Mouse (Mus musculus): ENCODE results near the gene Xrcc5. TPM values are rescaled to one million over a fixed set of nuclear protein-coding genes. Genes with fewer than 3 reads are reported as not detected.

Xrcc5 gene
- polyA plus RNA-seq (2012; rRNA removed): 3.2 and 3.7 TPM in 2 replicates

- no peaks in the 10 kb centered on the region for H3K36me3 ChIP-seq (ENCODE audit: control insufficient read depth, insufficient read depth, low read length)
- TF ChIP-seq CTCF (IDR thresholded peaks at IDR 0.05; ENCODE audit: control insufficient read depth, insufficient read depth, insufficient replicate concordance, low read depth, low read length) (no peak), POLR2A (IDR thresholded peaks at IDR 0.05; ENCODE audit: control insufficient read depth, low read depth, low read length) (peak; percentile 50)
- H3K27me3 ChIP-seq (ENCODE audit: control insufficient read depth, insufficient read depth, low read length): no peaks in the 10 kb centered on the region
- no peaks in the 10 kb centered on the region for H3K4me1 ChIP-seq (ENCODE audit: control insufficient read depth, insufficient read depth, low read length)
- peak within 1 kb of the TSS; percentile 85 for H3K4me3 ChIP-seq (ENCODE audit: control insufficient read depth, low read depth, low read length)
- H3K27ac ChIP-seq (ENCODE audit: control insufficient read depth, insufficient read depth, low read depth, low read length): peak within 1 kb of the TSS; percentile 69
These were observed at the start of gene Xrcc5 for GRCm38 (mm10) chr1:72307317-72307798. Gene Xrcc5 (plus strand): TSS chr1:72307421.

GRCm38 (mm10) chr1:72263099-72263498 is 44.1 kb upstream of the Xrcc5 start:
- H3K4me3 ChIP-seq (ENCODE audit: control insufficient read depth, low read depth, low read length): no peak overlapping the region
- no peaks in the 10 kb centered on the region for H3K36me3 ChIP-seq (ENCODE audit: control insufficient read depth, insufficient read depth, low read length)
- no peaks in the 10 kb centered on the region for H3K27me3 ChIP-seq (ENCODE audit: control insufficient read depth, insufficient read depth, low read length)
- no peak overlapping the region for H3K27ac ChIP-seq (ENCODE audit: control insufficient read depth, insufficient read depth, low read depth, low read length)
- TF ChIP-seq CTCF (IDR thresholded peaks at IDR 0.05; ENCODE audit: control insufficient read depth, insufficient read depth, insufficient replicate concordance, low read depth, low read length) (no peak), POLR2A (IDR thresholded peaks at IDR 0.05; ENCODE audit: control insufficient read depth, low read depth, low read length) (no peak)
- H3K4me1 ChIP-seq (ENCODE audit: control insufficient read depth, insufficient read depth, low read length): no peaks in the 10 kb centered on the region

GRCm38 (mm10) chr1:72278085-72278484 is 29.1 kb upstream of the Xrcc5 start:
- Histone ChIP-seq H3K27ac (ENCODE audit: control insufficient read depth, insufficient read depth, low read depth, low read length) (no peak overlapping the region), H3K4me1 (ENCODE audit: control insufficient read depth, insufficient read depth, low read length) (no peaks in the 10 kb centered on the region), H3K36me3 (ENCODE audit: control insufficient read depth, insufficient read depth, low read length) (no peaks in the 10 kb centered on the region), H3K27me3 (ENCODE audit: control insufficient read depth, insufficient read depth, low read length) (no peaks in the 10 kb centered on the region), H3K4me3 (ENCODE audit: control insufficient read depth, low read depth, low read length) (no peak overlapping the region)
- no peak for TF ChIP-seq POLR2A (IDR thresholded peaks at IDR 0.05; ENCODE audit: control insufficient read depth, low read depth, low read length)
- TF ChIP-seq CTCF (IDR thresholded peaks at IDR 0.05; ENCODE audit: control insufficient read depth, insufficient read depth, insufficient replicate concordance, low read depth, low read length): no peak

- TF ChIP-seq POLR2A (IDR thresholded peaks at IDR 0.05; ENCODE audit: control insufficient read depth, low read depth, low read length): no peak
- TF ChIP-seq CTCF (IDR thresholded peaks at IDR 0.05; ENCODE audit: control insufficient read depth, insufficient read depth, insufficient replicate concordance, low read depth, low read length): no peak
- Histone ChIP-seq H3K4me3 (ENCODE audit: control insufficient read depth, low read depth, low read length) (no peak overlapping the region), H3K36me3 (ENCODE audit: control insufficient read depth, insufficient read depth, low read length) (no peaks in the 10 kb centered on the region), H3K27ac (ENCODE audit: control insufficient read depth, insufficient read depth, low read depth, low read length) (no peak overlapping the region), H3K27me3 (ENCODE audit: control insufficient read depth, insufficient read depth, low read length) (no peaks in the 10 kb centered on the region), H3K4me1 (ENCODE audit: control insufficient read depth, insufficient read depth, low read length) (peaks cover 8% of the 10 kb centered on the region; the same call in 1 of the 2 replicates)
These were observed 24.6 kb upstream of the Xrcc5 start for GRCm38 (mm10) chr1:72282604-72283003.

GRCm38 (mm10) chr1:72283992-72284485 is 23.2 kb upstream of the Xrcc5 start, which contains the start of the genes Pecr and Tmem169:
Gene Pecr (minus strand): TSS chr1:72284314.
Gene Tmem169 (plus strand): TSS chr1:72284369.
- no peaks in the 10 kb centered on the region for H3K27me3 ChIP-seq (ENCODE audit: control insufficient read depth, insufficient read depth, low read length)
- peak within 1 kb of the TSS; percentile 49 for H3K27ac ChIP-seq (ENCODE audit: control insufficient read depth, insufficient read depth, low read depth, low read length)
- no peaks in the 10 kb centered on the region for H3K36me3 ChIP-seq (ENCODE audit: control insufficient read depth, insufficient read depth, low read length)
- peaks cover 8% of the 10 kb centered on the region; the same call in 1 of the 2 replicates for H3K4me1 ChIP-seq (ENCODE audit: control insufficient read depth, insufficient read depth, low read length)
- no peak for TF ChIP-seq CTCF (IDR thresholded peaks at IDR 0.05; ENCODE audit: control insufficient read depth, insufficient read depth, insufficient replicate concordance, low read depth, low read length)
- TF ChIP-seq POLR2A (IDR thresholded peaks at IDR 0.05; ENCODE audit: control insufficient read depth, low read depth, low read length): no peak
- H3K4me3 ChIP-seq (ENCODE audit: control insufficient read depth, low read depth, low read length): peak within 1 kb of the TSS; percentile 93

- no peaks in the 10 kb centered on the region for H3K27me3 ChIP-seq (ENCODE audit: control insufficient read depth, insufficient read depth, low read length)
- peaks cover 8% of the 10 kb centered on the region; the same call in 1 of the 2 replicates for H3K4me1 ChIP-seq (ENCODE audit: control insufficient read depth, insufficient read depth, low read length)
- peak overlapping the region; percentile 93; the same call in 1 of the 2 replicates for H3K4me3 ChIP-seq (ENCODE audit: control insufficient read depth, low read depth, low read length)
- H3K36me3 ChIP-seq (ENCODE audit: control insufficient read depth, insufficient read depth, low read length): no peaks in the 10 kb centered on the region
- TF ChIP-seq POLR2A (IDR thresholded peaks at IDR 0.05; ENCODE audit: control insufficient read depth, low read depth, low read length) (no peak), CTCF (IDR thresholded peaks at IDR 0.05; ENCODE audit: control insufficient read depth, insufficient read depth, insufficient replicate concordance, low read depth, low read length) (no peak)
- no peak overlapping the region for H3K27ac ChIP-seq (ENCODE audit: control insufficient read depth, insufficient read depth, low read depth, low read length)
These were observed 22.7 kb upstream of the Xrcc5 start for GRCm38 (mm10) chr1:72284539-72284938.

- H3K36me3 ChIP-seq (ENCODE audit: control insufficient read depth, insufficient read depth, low read length): no peaks in the 10 kb centered on the region
- TF ChIP-seq POLR2A (IDR thresholded peaks at IDR 0.05; ENCODE audit: control insufficient read depth, low read depth, low read length) (no peak), CTCF (IDR thresholded peaks at IDR 0.05; ENCODE audit: control insufficient read depth, insufficient read depth, insufficient replicate concordance, low read depth, low read length) (no peak)
- H3K27me3 ChIP-seq (ENCODE audit: control insufficient read depth, insufficient read depth, low read length): no peaks in the 10 kb centered on the region
- peaks cover 8% of the 10 kb centered on the region; the same call in 1 of the 2 replicates for H3K4me1 ChIP-seq (ENCODE audit: control insufficient read depth, insufficient read depth, low read length)
- H3K27ac ChIP-seq (ENCODE audit: control insufficient read depth, insufficient read depth, low read depth, low read length): no peak overlapping the region
- no peak overlapping the region for H3K4me3 ChIP-seq (ENCODE audit: control insufficient read depth, low read depth, low read length)
These were observed 20.3 kb upstream of the Xrcc5 start for GRCm38 (mm10) chr1:72286904-72287303.

Data from testis, adult 2 months (tissue).